Mouse (Mus musculus) MEL (cell line): ENCODE results near the gene Gpam. TPM values are rescaled to one million over a fixed set of nuclear protein-coding genes. Genes with fewer than 3 reads are reported as not detected.

ENCODE experiments used
- DNase-seq: peaks from one replicate; pipeline ENCODE4 v3.0.0; 2011; ENCODE audit warnings: low read depth, low spot score
- H3K27ac ChIP-seq: 2 replicates; pipeline ENCODE4 v1.5.1; 2012; ENCODE audit warnings: low read depth, mild to moderate bottlenecking, control low read depth, low read length, moderate library complexity; ENCODE audit not compliant: control insufficient read depth
- H3K27me3 ChIP-seq, 2 experiments: fragments of 150-350 bp in 1 of 2; sonication (generic) in 1 of 2; 2 replicates each; pipeline ENCODE4 v1.6.1; 2012; ENCODE audit warnings: low read length in 2 of 2, mild to moderate bottlenecking in 2 of 2, improper control_type of control experiment in 1 of 2, moderate library complexity in 1 of 2; ENCODE audit not compliant: insufficient read depth in 2 of 2, control insufficient read depth in 1 of 2
- H3K36me3 ChIP-seq, 2 experiments: 2 replicates each; pipeline ENCODE4 v1.6.1; 2012 to 2014; ENCODE audit warnings: low read length in 2 of 2, improper control_type of control experiment in 1 of 2, inconsistent platforms in 1 of 2, mild to moderate bottlenecking in 1 of 2; ENCODE audit not compliant: insufficient read depth in 2 of 2, control insufficient read depth in 1 of 2
- H3K4me1 ChIP-seq, 2 experiments: fragments of 150-350 bp in 1 of 2; sonication (generic) in 1 of 2; 2 replicates each; pipeline ENCODE4 v1.6.1; 2012; ENCODE audit warnings: low read length in 2 of 2, improper control_type of control experiment in 1 of 2, mild to moderate bottlenecking in 1 of 2; ENCODE audit not compliant: insufficient read depth in 2 of 2, control insufficient read depth in 1 of 2
- H3K4me3 ChIP-seq, 2 experiments: fragments of 150-350 bp in 1 of 2; sonication (generic) in 1 of 2; 2 replicates each; pipeline ENCODE4 v1.5.1; 2012; ENCODE audit warnings: low read depth in 2 of 2, low read length in 2 of 2, mild to moderate bottlenecking in 2 of 2, moderate library complexity in 2 of 2, control low read depth in 1 of 2, improper control_type of control experiment in 1 of 2; ENCODE audit not compliant: control insufficient read depth in 1 of 2, insufficient read depth in 1 of 2
- H3K79me2 ChIP-seq: 2 replicates; pipeline ENCODE4 v1.6.1; 2012; ENCODE audit warnings: mild to moderate bottlenecking, low read length, moderate library complexity; ENCODE audit not compliant: control insufficient read depth, poor library complexity, insufficient read depth
- H3K9ac ChIP-seq: 2 replicates; pipeline ENCODE4 v1.6.1; 2012; ENCODE audit warnings: low read depth, mild to moderate bottlenecking, control low read depth, low read length, moderate library complexity; ENCODE audit not compliant: control insufficient read depth, poor library complexity, severe bottlenecking
- H3K9me3 ChIP-seq: fragments of 150-350 bp; sonication (generic); replicated peaks from 2 replicates; pipeline ENCODE4 v1.6.1; 2012; ENCODE audit warnings: mild to moderate bottlenecking, low read length, improper control_type of control experiment, moderate library complexity; ENCODE audit not compliant: insufficient read depth
- BHLHE40 ChIP-seq: IDR thresholded peaks from 2 replicates; pipeline ENCODE4 v1.6.1; 2012; ENCODE audit warnings: low read depth, mild to moderate bottlenecking, inconsistent platforms, low read length, improper control_type of control experiment, borderline replicate concordance
- CHD1 ChIP-seq: IDR thresholded peaks from 2 replicates; pipeline ENCODE4 v1.6.1; 2012; ENCODE audit warnings: low read depth, mild to moderate bottlenecking, inconsistent platforms, low read length, improper control_type of control experiment
- CHD2 ChIP-seq: IDR thresholded peaks from 2 replicates; pipeline ENCODE4 v1.6.1; 2011; ENCODE audit warnings: low read length, improper control_type of control experiment
- ELF1 ChIP-seq: IDR thresholded peaks from 2 replicates; pipeline ENCODE4 v1.6.1; 2014; ENCODE audit warnings: low read depth, mild to moderate bottlenecking, inconsistent platforms, low read length, improper control_type of control experiment, moderate library complexity
- EP300 ChIP-seq, 2 experiments: IDR thresholded peaks; 2 replicates each; pipeline ENCODE4 v1.6.1; 2011; ENCODE audit warnings: improper control_type of control experiment in 2 of 2, low read length in 2 of 2, low read depth in 1 of 2, mild to moderate bottlenecking in 1 of 2
- ETS1 ChIP-seq: IDR thresholded peaks from 2 replicates; pipeline ENCODE4 v1.6.1; 2012; ENCODE audit warnings: low read depth, mild to moderate bottlenecking, inconsistent platforms, low read length, improper control_type of control experiment, moderate library complexity
- HCFC1 ChIP-seq: IDR thresholded peaks from 2 replicates; pipeline ENCODE4 v1.6.1; 2012; ENCODE audit warnings: low read depth, mild to moderate bottlenecking, inconsistent platforms, low read length, improper control_type of control experiment, moderate library complexity
- JUND ChIP-seq: IDR thresholded peaks from 2 replicates; pipeline ENCODE4 v1.6.1; 2011; ENCODE audit warnings: low read depth, mild to moderate bottlenecking, improper control_type of control experiment, low read length
- MAZ ChIP-seq: IDR thresholded peaks from 2 replicates; pipeline ENCODE4 v1.6.1; 2012; ENCODE audit warnings: low read depth, mild to moderate bottlenecking, inconsistent platforms, low read length, improper control_type of control experiment
- MXI1 ChIP-seq: IDR thresholded peaks from 2 replicates; pipeline ENCODE4 v1.6.1; 2011; ENCODE audit warnings: mild to moderate bottlenecking, low read depth, low read length, improper control_type of control experiment
- MYC ChIP-seq: IDR thresholded peaks from 2 replicates; pipeline ENCODE4 v1.6.1; 2011; ENCODE audit warnings: low read depth, mild to moderate bottlenecking, low read length, improper control_type of control experiment, moderate library complexity
- NRF1 ChIP-seq: IDR thresholded peaks from 2 replicates; pipeline ENCODE4 v1.6.1; 2014; ENCODE audit warnings: low read depth, mild to moderate bottlenecking, inconsistent platforms, low read length, improper control_type of control experiment, moderate library complexity; ENCODE audit not compliant: poor library complexity, insufficient read depth, severe bottlenecking
- POLR2A ChIP-seq, 2 experiments: IDR thresholded peaks; 2 replicates each; pipeline ENCODE4 v1.6.1; 2011 to 2012; ENCODE audit warnings: low read length in 2 of 2, mild to moderate bottlenecking in 2 of 2, control low read depth in 1 of 2, improper control_type of control experiment in 1 of 2, low read depth in 1 of 2, moderate library complexity in 1 of 2; ENCODE audit not compliant: control insufficient read depth in 1 of 2, insufficient read depth in 1 of 2, poor library complexity in 1 of 2
- POLR2AphosphoS5 ChIP-seq: IDR thresholded peaks from 2 replicates; pipeline ENCODE4 v1.6.1; 2012; ENCODE audit warnings: low read depth, borderline replicate concordance, mild to moderate bottlenecking, inconsistent platforms, low read length, moderate library complexity, mixed read lengths
- SMC3 ChIP-seq: IDR thresholded peaks from 2 replicates; pipeline ENCODE4 v1.6.1; 2011; ENCODE audit warnings: low read depth, low read length, improper control_type of control experiment
- TAL1 ChIP-seq: IDR thresholded peaks from 2 replicates; pipeline ENCODE4 v1.6.1; 2012; ENCODE audit warnings: mild to moderate bottlenecking, inconsistent platforms, low read length, moderate library complexity, mixed read lengths
- TCF12 ChIP-seq: IDR thresholded peaks from 2 replicates; pipeline ENCODE4 v1.6.1; 2014; ENCODE audit warnings: low read depth, mild to moderate bottlenecking, inconsistent platforms, low read length, improper control_type of control experiment, moderate library complexity
- ZNF384 ChIP-seq: IDR thresholded peaks from 2 replicates; pipeline ENCODE4 v1.6.1; 2012; ENCODE audit warnings: low read depth, mild to moderate bottlenecking, inconsistent platforms, low read length, improper control_type of control experiment
- polyA plus RNA-seq, 2 experiments: library from polyadenylated mRNA; stranded (reverse) in 1 of 2; unstranded in 1 of 2; fragments of >175 nt in 1 of 2; fragments of >200 nt in 1 of 2; gene quantifications; 2 replicates each; pipeline versions ENCODE4 v1.2.1 to v1.2.4; 2012; ENCODE audit warnings: low replicate concordance in 2 of 2, low read depth in 1 of 2; ENCODE audit not compliant: insufficient read length in 2 of 2, insufficient read depth in 1 of 2, missing spikeins in 1 of 2
- total RNA-seq: library from RNA; depleted of rRNA; stranded (reverse); fragments of 300-350 nt; gene quantifications from 2 replicates; pipeline ENCODE4 v1.2.3, GENCODE M21; 2012

The Gpam gene
- total and polyA plus RNA-seq, 3 experiments, result 26.2 to 327 (median 37.1) TPM

DNA sequence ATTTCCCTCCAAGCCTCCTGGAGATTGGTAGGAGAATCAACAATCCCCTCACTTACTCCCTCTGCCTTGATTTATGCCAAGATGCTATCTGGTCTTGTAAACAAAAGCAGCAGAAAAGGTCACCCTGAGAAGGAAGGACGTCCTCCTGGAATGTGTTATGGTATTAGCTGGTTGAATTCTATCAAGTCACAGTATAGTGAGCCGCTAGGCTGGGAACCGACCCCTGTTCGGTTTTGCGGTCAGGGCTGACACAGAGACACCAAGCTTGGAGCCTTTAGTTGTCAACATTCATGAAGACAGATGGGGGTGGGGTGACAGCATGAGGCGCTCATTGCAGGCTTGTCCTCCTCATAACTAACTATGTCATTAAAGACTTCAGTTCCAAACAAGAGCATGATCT lies 32.8 kb upstream of the Gpam start:
- H3K36me3 ChIP-seq, result peaks cover 0 to 6% of the 10 kb centered on the region in 2 experiments; a peak in 2 of 4 replicates
- peaks cover 0 to 2% of the 10 kb centered on the region in 2 experiments; a peak in 2 of 4 replicates for H3K27me3 ChIP-seq
- H3K4me3 ChIP-seq, result no peak overlapping the region
- no peaks in the 10 kb centered on the region for H3K79me2 ChIP-seq
- H3K4me1 ChIP-seq, result peaks cover 5 to 11% of the 10 kb centered on the region in 2 experiments; a peak in 3 of 4 replicates
- DNase-seq, result no peak
- H3K9me3 ChIP-seq, result no peaks in the 10 kb centered on the region
- TF ChIP-seq TCF12 (no peak), TAL1 (no peak), EP300 (IDR thresholded peaks at IDR 0.05; ENCODE audit: low read depth in 1 of 2, low read length in 2 of 2) (no peak), CHD1 (no peak), CHD2 (no peak), POLR2A (IDR thresholded peaks at IDR 0.05; ENCODE audit: control insufficient read depth in 1 of 2, insufficient read depth in 1 of 2, low read depth in 1 of 2, low read length in 2 of 2, poor library complexity in 1 of 2) (no peak), ELF1 (no peak), POLR2AphosphoS5 (no peak), HCFC1 (no peak), MYC (no peak), JUND (no peak), ETS1 (no peak), BHLHE40 (no peak), ZNF384 (no peak), MXI1 (no peak), SMC3 (no peak)
- H3K27ac ChIP-seq, result no peak overlapping the region
- H3K9ac ChIP-seq, result no peak overlapping the region

- no peaks in the 10 kb centered on the region for H3K9me3 ChIP-seq
- TF ChIP-seq ELF1, result no peak
- TF ChIP-seq ETS1, result no peak
- no peak for TF ChIP-seq MXI1
- no peak for TF ChIP-seq MAZ
- TF ChIP-seq NRF1, result no peak
- no peaks in the 10 kb centered on the region for H3K36me3 ChIP-seq
- no peaks in the 10 kb centered on the region for H3K4me1 ChIP-seq
- no peak overlapping the region for H3K9ac ChIP-seq
- H3K79me2 ChIP-seq, result no peaks in the 10 kb centered on the region
- no peak overlapping the region for H3K27ac ChIP-seq
- peaks cover 0 to 3% of the 10 kb centered on the region in 2 experiments; a peak in 2 of 4 replicates for H3K27me3 ChIP-seq
- H3K4me3 ChIP-seq, result no peak overlapping the region
- no peak for DNase-seq
These were observed 31.6 kb upstream of the Gpam start for GRCm38 (mm10) chr19:55158606-55159005.
